Mouse (Mus musculus): ENCODE measurements around the gene Otud6a. TPM values are rescaled to one million over a fixed set of nuclear protein-coding genes. Genes with fewer than 3 reads are reported as not detected.
A peak's percentile ranks its signal among the peaks of the same experiment; 100 is the strongest.
"Not testable (repeated sequence)": the region's sequence is repeated elsewhere in the genome, so short reads cannot be mapped to it uniquely, and the experiment has no call there.

Gene Otud6a
- polyA plus RNA-seq (2014; fragmentation: Nextera tagmentation; extraction: Ambion mirVana), result not detected in 2 replicates

DNA sequence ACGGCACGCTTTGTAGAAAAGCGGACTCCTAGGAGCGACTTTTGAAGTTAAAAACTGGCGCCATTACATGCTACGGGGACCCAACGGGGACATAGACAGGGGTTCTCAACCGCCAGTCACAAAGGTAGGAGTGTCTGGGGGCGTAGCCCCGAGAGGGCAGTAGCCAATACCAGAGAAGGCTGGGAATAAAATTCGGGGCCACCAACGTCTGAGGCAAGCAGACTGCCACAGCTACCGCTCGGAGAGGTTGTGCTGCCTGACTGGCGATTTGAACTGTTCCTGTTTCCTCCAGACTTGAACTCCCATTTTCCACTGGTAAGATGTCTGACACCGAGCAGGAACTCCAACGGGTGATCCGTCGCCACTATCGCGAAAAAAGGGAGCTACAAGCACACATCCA is at the start of gene Otud6a:
TSS of gene Otud6a (plus strand) at position 321 of the 400 bp plus-strand sequence.
- H3K4me2 ChIP-seq (replicated peaks), result no peak within 1 kb of the TSS
- no peak within 1 kb of the TSS for H3K9ac ChIP-seq
- no peak for ATAC-seq (ENCODE audit: low FRiP score)
- no peak within 1 kb of the TSS for H3K4me3 ChIP-seq (replicated peaks; ENCODE audit: low read length)
- no peak for DNase-seq (ENCODE audit: low spot score)
- H3K27me3 ChIP-seq (ENCODE audit: control insufficient read depth, insufficient read depth, low read length), result peaks cover 3% of the 10 kb centered on the region; the same call in 1 of the 2 replicates
- no peaks in the 10 kb centered on the region for H3K9me3 ChIP-seq (ENCODE audit: control insufficient read depth, low read length)
- no peak within 1 kb of the TSS for H3K27ac ChIP-seq
- 91% methylated on average over 21 of the region's 21 CpGs for WGBS
- H3K4me1 ChIP-seq (replicated peaks; ENCODE audit: control insufficient read depth, insufficient read depth, low read length), result no peaks in the 10 kb centered on the region
- no peaks in the 10 kb centered on the region for H3K36me3 ChIP-seq (replicated peaks; ENCODE audit: control insufficient read depth, insufficient read depth)

DNA sequence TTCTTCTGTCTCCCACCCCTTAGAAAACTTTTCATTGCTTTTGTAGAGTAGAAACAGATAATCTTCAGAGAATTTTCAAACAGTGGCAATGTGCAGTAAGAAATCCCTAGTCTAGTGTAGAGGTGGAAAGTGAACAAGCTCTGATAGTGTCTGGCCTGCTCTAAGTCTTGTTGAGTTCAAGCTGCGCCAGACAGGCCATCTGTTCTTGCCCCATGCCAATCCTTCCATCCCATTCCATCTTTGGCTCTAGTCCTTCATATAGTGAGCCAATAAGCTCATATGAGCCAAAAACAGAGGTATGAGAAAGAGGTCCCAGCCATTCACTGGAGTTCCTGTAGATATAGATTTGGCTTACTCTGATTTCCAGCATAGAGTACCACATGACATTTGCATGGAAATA is 38.9 kb upstream of the Otud6a start:
- Histone ChIP-seq H3K4me3 (replicated peaks; ENCODE audit: low read length) (no peak overlapping the region), H3K4me1 (replicated peaks; ENCODE audit: control insufficient read depth, insufficient read depth, low read length) (no peaks in the 10 kb centered on the region), H3K36me3 (replicated peaks; ENCODE audit: control insufficient read depth, insufficient read depth) (no peaks in the 10 kb centered on the region), H3K27me3 (ENCODE audit: control insufficient read depth, insufficient read depth, low read length) (no peaks in the 10 kb centered on the region), H3K9ac (no peak overlapping the region), H3K4me2 (replicated peaks) (no peak overlapping the region), H3K27ac (no peak overlapping the region), H3K9me3 (ENCODE audit: control insufficient read depth, low read length) (no peaks in the 10 kb centered on the region)
- 83% methylated on average over 1 of the region's 1 CpGs for WGBS
- DNase-seq (ENCODE audit: low spot score) (no peak), ATAC-seq (ENCODE audit: low FRiP score) (no peak)

DNA sequence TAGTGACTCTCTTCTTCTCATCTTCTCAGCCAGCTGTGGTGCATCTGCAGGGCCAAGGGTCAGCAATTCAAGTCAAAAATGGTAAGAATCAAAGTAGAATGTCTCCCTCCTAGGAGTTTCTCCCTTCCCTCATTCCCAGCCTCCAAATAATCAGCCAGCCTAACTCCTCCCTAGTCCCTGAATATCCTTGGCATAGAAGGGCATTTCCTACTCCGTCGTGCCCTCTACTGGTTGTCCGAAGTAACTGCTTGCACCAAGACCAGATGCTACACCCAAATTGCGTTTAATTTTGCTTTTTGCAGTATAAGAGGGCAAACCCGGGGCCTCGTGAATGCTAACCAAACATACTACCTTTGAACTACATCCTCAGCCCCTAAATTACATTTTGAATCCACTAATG is 36.5 kb upstream of the Otud6a start:
- no peak overlapping the region for H3K27ac ChIP-seq
- no peak overlapping the region for H3K9ac ChIP-seq
- WGBS, result 28% methylated on average over 6 of the region's 6 CpGs
- H3K36me3 ChIP-seq (replicated peaks; ENCODE audit: control insufficient read depth, insufficient read depth), result no peaks in the 10 kb centered on the region
- no peak for ATAC-seq (ENCODE audit: low FRiP score)
- no peak overlapping the region for H3K4me3 ChIP-seq (replicated peaks; ENCODE audit: low read length)
- H3K9me3 ChIP-seq (ENCODE audit: control insufficient read depth, low read length), result no peaks in the 10 kb centered on the region
- no peak overlapping the region for H3K4me2 ChIP-seq (replicated peaks)
- peak; percentile 35 for DNase-seq (ENCODE audit: low spot score)
- H3K4me1 ChIP-seq (replicated peaks; ENCODE audit: control insufficient read depth, insufficient read depth, low read length), result no peaks in the 10 kb centered on the region
- H3K27me3 ChIP-seq (ENCODE audit: control insufficient read depth, insufficient read depth, low read length), result no peaks in the 10 kb centered on the region

DNA sequence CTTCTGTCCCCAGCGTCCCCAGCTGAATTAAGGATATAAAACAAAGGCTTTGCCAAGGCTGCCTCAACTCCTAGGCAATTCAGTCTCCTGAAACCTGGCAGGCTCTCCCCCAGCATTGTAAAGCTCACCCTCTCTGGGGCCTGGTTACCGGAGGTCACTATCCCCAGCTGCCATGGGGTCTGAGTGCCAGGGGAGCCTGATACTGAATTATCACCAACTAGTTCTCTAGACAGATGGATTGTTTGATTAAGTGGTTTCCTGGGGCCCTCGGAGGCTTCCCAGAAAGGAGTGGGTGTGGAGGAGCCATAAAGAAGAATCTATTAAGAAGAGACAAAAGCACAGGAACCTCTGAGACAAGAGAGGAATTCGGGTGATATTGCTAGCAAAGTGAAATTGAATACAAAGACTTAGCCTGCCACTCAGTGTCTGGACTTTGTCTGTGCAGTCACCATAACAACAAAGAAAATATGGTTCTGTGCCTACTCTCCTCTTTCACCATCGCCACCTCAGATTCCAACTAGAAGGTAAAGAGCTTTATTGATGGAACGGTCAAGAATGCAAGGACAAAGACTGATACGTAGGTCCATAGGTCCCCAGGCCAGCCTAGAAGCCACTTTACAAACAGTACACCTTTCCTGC is 34.5 kb upstream of the Otud6a start:
- WGBS, result 45% methylated on average over 7 of the region's 7 CpGs
- no peak overlapping the region for H3K4me2 ChIP-seq (replicated peaks)
- H3K9ac ChIP-seq, result no peak overlapping the region
- H3K4me3 ChIP-seq (replicated peaks; ENCODE audit: low read length), result no peak overlapping the region
- H3K36me3 ChIP-seq (replicated peaks; ENCODE audit: control insufficient read depth, insufficient read depth), result no peaks in the 10 kb centered on the region
- peak; percentile 24 for DNase-seq (ENCODE audit: low spot score)
- no peaks in the 10 kb centered on the region for H3K9me3 ChIP-seq (ENCODE audit: control insufficient read depth, low read length)
- H3K27ac ChIP-seq, result no peak overlapping the region
- no peaks in the 10 kb centered on the region for H3K4me1 ChIP-seq (replicated peaks; ENCODE audit: control insufficient read depth, insufficient read depth, low read length)
- no peak; the same call in 1 of the 2 replicates for ATAC-seq (ENCODE audit: low FRiP score)
- no peaks in the 10 kb centered on the region for H3K27me3 ChIP-seq (ENCODE audit: control insufficient read depth, insufficient read depth, low read length)

DNA sequence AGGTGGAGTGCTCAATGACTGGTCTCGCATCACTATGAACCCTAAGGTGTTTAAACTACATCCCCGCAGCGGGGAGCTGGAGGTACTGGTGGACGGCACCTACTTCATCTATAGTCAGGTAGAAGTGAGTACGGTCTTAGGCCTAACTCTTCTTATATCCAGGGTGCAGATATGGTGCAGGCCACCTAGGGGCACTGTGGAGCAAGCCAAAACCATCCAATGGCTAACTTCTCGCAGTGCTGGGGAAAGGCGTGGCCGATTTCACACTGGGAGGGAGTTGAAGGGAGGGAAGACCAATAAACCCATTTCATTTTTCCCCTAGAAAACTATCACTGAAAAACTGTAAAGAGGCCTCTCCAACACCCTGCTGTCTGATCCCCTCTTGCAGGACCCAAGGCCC is 33.8 kb upstream of the Otud6a start:
- no peaks in the 10 kb centered on the region for H3K36me3 ChIP-seq (replicated peaks; ENCODE audit: control insufficient read depth, insufficient read depth)
- H3K4me1 ChIP-seq (replicated peaks; ENCODE audit: control insufficient read depth, insufficient read depth, low read length), result no peaks in the 10 kb centered on the region
- no peak overlapping the region for H3K4me3 ChIP-seq (replicated peaks; ENCODE audit: low read length)
- 88% methylated on average over 8 of the region's 8 CpGs for WGBS
- H3K9ac ChIP-seq, result no peak overlapping the region
- no peaks in the 10 kb centered on the region for H3K27me3 ChIP-seq (ENCODE audit: control insufficient read depth, insufficient read depth, low read length)
- no peak overlapping the region for H3K4me2 ChIP-seq (replicated peaks)
- no peak for DNase-seq (ENCODE audit: low spot score)
- ATAC-seq (ENCODE audit: low FRiP score), result no peak
- no peaks in the 10 kb centered on the region for H3K9me3 ChIP-seq (ENCODE audit: control insufficient read depth, low read length)
- H3K27ac ChIP-seq, result no peak overlapping the region

DNA sequence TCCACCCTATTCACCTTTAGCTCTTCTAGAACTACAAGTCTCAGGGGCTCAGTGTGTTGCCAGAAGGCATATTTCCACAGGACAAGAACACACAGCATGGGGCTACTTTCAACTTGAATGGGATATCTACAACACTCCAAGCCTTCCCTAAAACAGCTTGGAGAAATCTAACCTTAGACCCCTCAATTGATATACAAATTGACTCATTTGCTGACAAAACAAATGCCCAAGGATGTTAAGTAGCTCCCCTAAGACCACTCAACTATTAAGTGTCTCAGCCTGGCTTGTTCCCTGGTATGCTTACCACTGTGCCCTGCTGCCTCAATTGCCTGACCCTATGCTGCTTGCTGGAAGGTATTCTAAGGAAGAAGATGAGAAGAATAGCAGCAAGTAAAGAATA is 27.9 kb upstream of the Otud6a start:
- no peaks in the 10 kb centered on the region for H3K36me3 ChIP-seq (replicated peaks; ENCODE audit: control insufficient read depth, insufficient read depth)
- H3K4me3 ChIP-seq (replicated peaks; ENCODE audit: low read length), result no peak overlapping the region
- H3K4me1 ChIP-seq (replicated peaks; ENCODE audit: control insufficient read depth, insufficient read depth, low read length), result no peaks in the 10 kb centered on the region
- H3K9me3 ChIP-seq (ENCODE audit: control insufficient read depth, low read length), result no peaks in the 10 kb centered on the region
- no peaks in the 10 kb centered on the region; the same call in 1 of the 2 replicates for H3K27me3 ChIP-seq (ENCODE audit: control insufficient read depth, insufficient read depth, low read length)
- no peak overlapping the region for H3K27ac ChIP-seq
- H3K9ac ChIP-seq, result no peak overlapping the region
- no peak overlapping the region for H3K4me2 ChIP-seq (replicated peaks)
- no peak for DNase-seq (ENCODE audit: low spot score)
- no peak for ATAC-seq (ENCODE audit: low FRiP score)

DNA sequence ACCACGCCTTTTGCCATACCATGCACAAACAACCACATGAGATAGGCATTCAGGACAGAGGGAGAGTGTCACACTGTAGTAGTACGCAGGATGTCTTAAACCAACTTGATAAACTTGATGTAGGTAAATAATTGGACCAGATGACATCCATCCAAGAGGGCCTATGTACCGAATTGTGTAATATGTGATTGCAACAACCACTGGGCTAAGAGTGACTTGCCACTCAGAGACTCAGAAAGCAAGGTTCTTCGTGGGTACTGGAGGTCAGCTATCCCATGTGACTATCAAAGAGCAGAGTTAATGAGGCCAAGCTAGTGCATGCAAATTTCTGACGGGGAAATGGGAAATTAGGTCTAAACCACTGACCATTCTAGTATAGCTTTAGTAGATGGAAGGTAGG is 27.2 kb upstream of the Otud6a start:
- 85% methylated on average over 5 of the region's 5 CpGs for WGBS
- ATAC-seq (ENCODE audit: low FRiP score), result no peak
- no peaks in the 10 kb centered on the region; the same call in 1 of the 2 replicates for H3K27me3 ChIP-seq (ENCODE audit: control insufficient read depth, insufficient read depth, low read length)
- H3K36me3 ChIP-seq (replicated peaks; ENCODE audit: control insufficient read depth, insufficient read depth), result no peaks in the 10 kb centered on the region
- H3K4me2 ChIP-seq (replicated peaks), result no peak overlapping the region
- no peaks in the 10 kb centered on the region for H3K9me3 ChIP-seq (ENCODE audit: control insufficient read depth, low read length)
- no peak overlapping the region for H3K27ac ChIP-seq
- H3K4me1 ChIP-seq (replicated peaks; ENCODE audit: control insufficient read depth, insufficient read depth, low read length), result no peaks in the 10 kb centered on the region
- no peak for DNase-seq (ENCODE audit: low spot score)
- no peak overlapping the region for H3K4me3 ChIP-seq (replicated peaks; ENCODE audit: low read length)
- no peak overlapping the region for H3K9ac ChIP-seq

DNA sequence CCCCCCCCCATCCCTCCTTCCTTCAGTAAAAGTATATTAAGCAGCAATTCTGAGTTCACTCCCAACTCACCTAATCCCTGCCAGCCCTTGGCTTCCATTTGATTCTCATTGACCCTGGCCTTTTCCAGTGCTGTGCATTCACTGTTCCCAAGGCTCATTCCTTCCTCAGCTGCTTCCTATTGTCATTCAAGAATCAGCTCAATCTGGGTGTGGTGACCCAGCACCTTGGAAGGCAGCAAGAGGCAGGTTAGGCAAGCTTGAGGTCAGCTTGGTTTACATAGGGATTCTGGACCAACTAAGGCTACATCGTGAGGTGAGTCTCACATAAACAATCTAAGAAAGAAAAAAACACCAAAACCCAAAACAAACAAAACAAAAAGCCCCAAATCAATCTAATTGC is 19.6 kb upstream of the Otud6a start:
- no peak for DNase-seq (ENCODE audit: low spot score)

DNA sequence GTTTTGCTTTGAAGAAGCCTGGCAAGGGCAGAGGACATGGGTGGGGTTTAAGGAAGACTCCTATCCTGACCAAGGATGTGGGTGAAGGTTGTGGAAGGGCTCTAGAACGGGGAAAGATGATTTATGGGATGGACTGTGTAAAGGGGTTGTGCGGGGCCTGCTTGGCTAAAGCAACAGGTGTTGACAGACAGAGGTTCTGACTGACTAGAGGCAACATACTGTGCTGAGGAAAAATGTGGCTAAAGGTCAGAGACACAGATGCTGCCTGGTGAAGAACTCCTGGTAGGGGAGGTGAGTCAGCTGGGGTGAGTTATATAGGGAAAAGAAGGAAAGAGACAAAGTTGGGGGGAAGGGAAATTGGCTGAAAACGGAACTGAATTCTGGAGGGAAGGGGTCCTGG is 3.5 kb downstream of the Otud6a start:
- Histone ChIP-seq H3K27me3 (ENCODE audit: control insufficient read depth, insufficient read depth, low read length) (peaks cover 21% of the 10 kb centered on the region; the same call in 1 of the 2 replicates), H3K27ac (no peak overlapping the region), H3K4me3 (replicated peaks; ENCODE audit: low read length) (no peak overlapping the region), H3K4me1 (replicated peaks; ENCODE audit: control insufficient read depth, insufficient read depth, low read length) (no peaks in the 10 kb centered on the region), H3K4me2 (replicated peaks) (no peak overlapping the region), H3K9me3 (ENCODE audit: control insufficient read depth, low read length) (no peaks in the 10 kb centered on the region), H3K9ac (no peak overlapping the region), H3K36me3 (replicated peaks; ENCODE audit: control insufficient read depth, insufficient read depth) (no peaks in the 10 kb centered on the region)
- WGBS, result 81% methylated on average over 3 of the region's 3 CpGs
- no peak for DNase-seq (ENCODE audit: low spot score)
- ATAC-seq (ENCODE audit: low FRiP score), result no peak

More for the DNA sequence above, 19.6 kb upstream of the Otud6a start:
- ATAC-seq (ENCODE audit: low FRiP score), result no peak
- Histone ChIP-seq H3K36me3 (replicated peaks; ENCODE audit: control insufficient read depth, insufficient read depth) (no peaks in the 10 kb centered on the region), H3K27me3 (ENCODE audit: control insufficient read depth, insufficient read depth, low read length) (no peaks in the 10 kb centered on the region), H3K9ac (no peak overlapping the region), H3K27ac (no peak overlapping the region), H3K9me3 (ENCODE audit: control insufficient read depth, low read length) (no peaks in the 10 kb centered on the region), H3K4me3 (replicated peaks; ENCODE audit: low read length) (no peak overlapping the region), H3K4me2 (replicated peaks) (no peak overlapping the region), H3K4me1 (replicated peaks; ENCODE audit: control insufficient read depth, insufficient read depth, low read length) (no peaks in the 10 kb centered on the region)
- 78% methylated on average over 1 of the region's 1 CpGs for WGBS

DNA sequence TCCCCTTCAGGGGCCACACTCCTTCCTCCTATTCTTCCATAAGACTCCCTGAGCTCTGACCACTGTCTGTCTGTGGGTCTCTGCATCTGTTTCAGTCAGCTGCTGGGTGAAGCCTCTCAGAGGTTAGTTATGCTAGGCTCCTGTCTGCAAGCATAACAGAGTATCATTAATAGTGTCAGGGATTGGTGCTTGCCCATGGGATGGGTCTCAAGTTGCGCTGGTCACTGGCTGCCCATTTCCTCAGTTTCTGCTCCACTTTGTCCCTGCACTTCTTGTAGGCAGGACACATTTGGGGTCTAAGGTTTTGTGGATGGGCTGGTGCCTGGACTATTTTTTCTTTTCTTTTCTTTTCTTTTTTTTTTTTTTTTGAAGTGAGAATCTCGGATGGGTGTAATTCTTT is 13.8 kb downstream of the Otud6a start, which contains the start of gene Awat2:
TSS of gene Awat2 (minus strand) at position 101 of the 400 bp plus-strand sequence.
- not testable (repeated sequence) for DNase-seq (ENCODE audit: low spot score); ATAC-seq (ENCODE audit: low FRiP score); H3K4me3 ChIP-seq (replicated peaks; ENCODE audit: low read length); H3K9ac ChIP-seq; H3K9me3 ChIP-seq (ENCODE audit: control insufficient read depth, low read length); H3K36me3 ChIP-seq (replicated peaks; ENCODE audit: control insufficient read depth, insufficient read depth); H3K4me2 ChIP-seq (replicated peaks); H3K27ac ChIP-seq; H3K4me1 ChIP-seq (replicated peaks; ENCODE audit: control insufficient read depth, insufficient read depth, low read length); H3K27me3 ChIP-seq (ENCODE audit: control insufficient read depth, insufficient read depth, low read length)
- WGBS, result 91% methylated on average over 2 of the region's 2 CpGs

Data from hindbrain, embryonic 14.5 days (tissue).